Mouse (Mus musculus): ENCODE data around the gene Cnn1. TPM values are rescaled to one million over a fixed set of nuclear protein-coding genes. Genes with fewer than 3 reads are reported as not detected.

Gene Cnn1
- polyA plus RNA-seq, 1 experiment from 2014 or later, result 0.96 TPM

- Histone ChIP-seq H3K9me3 (replicated peaks) (no peaks in the 10 kb centered on the region), H3K4me1 (replicated peaks) (peaks cover 78% of the 10 kb centered on the region), H3K4me3 (replicated peaks) (peak overlapping the region; percentile 66), H3K27ac (replicated peaks) (peak overlapping the region; percentile 73), H3K4me2 (peak overlapping the region; percentile 92), H3K36me3 (replicated peaks) (peaks cover 63% of the 10 kb centered on the region), H3K27me3 (no peaks in the 10 kb centered on the region), H3K9ac (peak overlapping the region; percentile 66)
- peak; percentile 51 for ATAC-seq (ENCODE audit: insufficient read depth)
- 1% methylated on average over 35 of the region's 35 CpGs for WGBS (ENCODE audit: insufficient replicate concordance)
Observed at GRCm38 (mm10) chr9:22131226-22131981, 32.4 kb downstream of the Cnn1 start.

DNA sequence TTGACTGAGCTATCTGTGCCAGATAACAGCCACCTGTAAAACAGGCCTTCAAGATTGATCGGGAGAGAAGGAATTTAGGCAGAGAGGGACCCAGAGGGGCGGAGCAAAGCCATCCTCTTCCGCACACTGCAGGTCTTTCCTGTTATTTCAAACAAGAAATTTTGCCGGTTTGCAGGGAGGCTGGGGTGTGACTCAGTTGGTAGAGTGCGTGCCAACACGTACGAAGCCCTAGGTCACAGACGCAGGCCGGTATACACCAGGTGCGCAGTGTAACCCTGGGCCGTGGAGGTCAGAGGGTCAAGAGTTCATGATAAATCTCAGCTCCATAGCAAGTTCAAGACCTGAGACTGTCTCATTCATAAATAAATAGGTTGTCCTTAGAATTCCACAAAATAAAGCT is 33.2 kb downstream of the Cnn1 start:
- WGBS (ENCODE audit: insufficient replicate concordance), result 55% methylated on average over 11 of the region's 11 CpGs
- peak overlapping the region; percentile 66 for H3K9ac ChIP-seq
- ATAC-seq (ENCODE audit: insufficient read depth), result no peak
- no peaks in the 10 kb centered on the region for H3K9me3 ChIP-seq (replicated peaks)
- H3K36me3 ChIP-seq (replicated peaks), result peaks cover 55% of the 10 kb centered on the region
- H3K4me3 ChIP-seq (replicated peaks), result peak overlapping the region; percentile 66
- no peaks in the 10 kb centered on the region for H3K27me3 ChIP-seq
- H3K4me1 ChIP-seq (replicated peaks), result peaks cover 83% of the 10 kb centered on the region
- peak overlapping the region; percentile 92 for H3K4me2 ChIP-seq
- H3K27ac ChIP-seq (replicated peaks), result peak overlapping the region; percentile 73

DNA sequence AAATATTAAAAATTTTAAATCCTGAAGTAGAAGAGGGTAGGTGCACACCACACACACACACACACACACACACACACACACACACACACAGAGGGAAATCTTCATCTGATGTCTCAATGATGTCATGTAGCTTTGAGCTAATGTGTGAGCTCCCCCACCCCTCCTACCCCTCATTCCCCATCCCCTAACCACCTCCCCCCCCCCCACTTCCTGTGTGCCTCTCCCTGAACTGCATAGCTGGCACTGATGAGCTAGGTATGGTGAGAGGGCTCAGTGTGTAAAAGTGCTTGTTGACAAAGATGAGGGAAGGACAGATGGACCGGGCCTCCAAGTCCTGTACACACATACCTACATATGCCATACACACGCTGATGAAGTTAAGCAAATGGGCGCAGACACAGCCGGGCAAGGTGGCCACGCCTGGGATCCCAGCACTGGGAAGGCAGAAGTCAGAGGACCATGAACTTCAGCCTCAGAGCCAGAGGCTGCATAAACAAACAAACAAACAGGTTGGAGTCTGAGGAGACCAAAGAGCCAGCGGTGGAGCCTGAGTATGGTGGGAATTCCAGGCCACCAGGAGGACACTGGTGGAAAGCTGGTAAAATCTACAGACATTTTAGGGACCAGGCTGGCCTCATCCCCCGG is 35.4 kb downstream of the Cnn1 start:
- peak overlapping the region; percentile 66 for H3K4me3 ChIP-seq (replicated peaks)
- H3K9ac ChIP-seq, result peak overlapping the region; percentile 73
- 49% methylated on average over 7 of the region's 7 CpGs for WGBS (ENCODE audit: insufficient replicate concordance)

GRCm38 (mm10) chr9:22134988-22135643 is 36.1 kb downstream of the Cnn1 start:
- Histone ChIP-seq H3K4me3 (replicated peaks) (peak overlapping the region; percentile 66), H3K27ac (replicated peaks) (peak overlapping the region; percentile 90), H3K9ac (peak overlapping the region; percentile 73), H3K27me3 (no peaks in the 10 kb centered on the region), H3K36me3 (replicated peaks) (peaks cover 26% of the 10 kb centered on the region), H3K9me3 (replicated peaks) (no peaks in the 10 kb centered on the region), H3K4me2 (peak overlapping the region; percentile 92), H3K4me1 (replicated peaks) (peaks cover 81% of the 10 kb centered on the region)
- ATAC-seq (ENCODE audit: insufficient read depth), result peak; percentile 53
- 26% methylated on average over 9 of the region's 9 CpGs for whole genome bisulfite sequencing (ENCODE audit: insufficient replicate concordance)

More for the DNA sequence above, 35.4 kb downstream of the Cnn1 start:
- H3K4me2 ChIP-seq, result peak overlapping the region; percentile 92
- H3K27ac ChIP-seq (replicated peaks), result peak overlapping the region; percentile 90
- H3K36me3 ChIP-seq (replicated peaks), result peaks cover 33% of the 10 kb centered on the region
- no peaks in the 10 kb centered on the region for H3K9me3 ChIP-seq (replicated peaks)
- H3K4me1 ChIP-seq (replicated peaks), result peaks cover 88% of the 10 kb centered on the region
- ATAC-seq (ENCODE audit: insufficient read depth), result no peak
- H3K27me3 ChIP-seq, result no peaks in the 10 kb centered on the region

- Histone ChIP-seq H3K4me1 (replicated peaks) (peaks cover 74% of the 10 kb centered on the region), H3K9ac (peak within 1 kb of the TSS; percentile 73), H3K4me2 (peak within 1 kb of the TSS; percentile 92), H3K27ac (replicated peaks) (peak within 1 kb of the TSS; percentile 90), H3K36me3 (replicated peaks) (peaks cover 19% of the 10 kb centered on the region), H3K27me3 (no peaks in the 10 kb centered on the region), H3K4me3 (replicated peaks) (peak within 1 kb of the TSS; percentile 66), H3K9me3 (replicated peaks) (no peaks in the 10 kb centered on the region)
- WGBS (ENCODE audit: insufficient replicate concordance), result 25% methylated on average over 7 of the region's 7 CpGs
- ATAC-seq (ENCODE audit: insufficient read depth), result peak; percentile 84
Observed at GRCm38 (mm10) chr9:22135644-22136390, 36.8 kb downstream of the Cnn1 start, which contains the start of gene Acp5. Acp5 (minus strand) TSS chr9:22135711.

- peak overlapping the region; percentile 92 for H3K4me2 ChIP-seq
- peak overlapping the region; percentile 90 for H3K27ac ChIP-seq (replicated peaks)
- peak; percentile 29 for ATAC-seq (ENCODE audit: insufficient read depth)
- no peaks in the 10 kb centered on the region for H3K27me3 ChIP-seq
- no peaks in the 10 kb centered on the region for H3K9me3 ChIP-seq (replicated peaks)
- peaks cover 15% of the 10 kb centered on the region for H3K36me3 ChIP-seq (replicated peaks)
- peak overlapping the region; percentile 56 for H3K9ac ChIP-seq
- H3K4me1 ChIP-seq (replicated peaks), result peaks cover 62% of the 10 kb centered on the region
- 30% methylated on average over 23 of the region's 23 CpGs for WGBS (ENCODE audit: insufficient replicate concordance)
- H3K4me3 ChIP-seq (replicated peaks), result peak overlapping the region; percentile 66
Observed at GRCm38 (mm10) chr9:22136765-22137547, 37.9 kb downstream of the Cnn1 start.

GRCm38 (mm10) chr9:22138480-22138879 is 39.5 kb downstream of the Cnn1 start:
- H3K9me3 ChIP-seq (replicated peaks), result no peaks in the 10 kb centered on the region
- ATAC-seq (ENCODE audit: insufficient read depth), result no peak
- no peak overlapping the region for H3K9ac ChIP-seq
- H3K27me3 ChIP-seq, result no peaks in the 10 kb centered on the region
- no peak overlapping the region for H3K4me3 ChIP-seq (replicated peaks)
- peaks cover 1% of the 10 kb centered on the region; the same call in 1 of the 2 replicates for H3K36me3 ChIP-seq (replicated peaks)
- no peak overlapping the region for H3K4me2 ChIP-seq
- H3K27ac ChIP-seq (replicated peaks), result 0 out of 2 replicates have a peak overlapping the region, but pooled peaks have one; percentile 90
- H3K4me1 ChIP-seq (replicated peaks), result peaks cover 47% of the 10 kb centered on the region
- WGBS (ENCODE audit: insufficient replicate concordance), result 21% methylated on average over 2 of the region's 2 CpGs

- Histone ChIP-seq H3K9me3 (replicated peaks) (no peaks in the 10 kb centered on the region), H3K4me2 (no peak overlapping the region), H3K36me3 (replicated peaks) (no peaks in the 10 kb centered on the region), H3K4me1 (replicated peaks) (peaks cover 40% of the 10 kb centered on the region), H3K27me3 (no peaks in the 10 kb centered on the region), H3K9ac (no peak overlapping the region), H3K27ac (replicated peaks) (no peak overlapping the region), H3K4me3 (replicated peaks) (no peak overlapping the region)
- WGBS (ENCODE audit: insufficient replicate concordance), result 76% methylated on average over 5 of the region's 5 CpGs
- no peak for ATAC-seq (ENCODE audit: insufficient read depth)
Observed at GRCm38 (mm10) chr9:22139746-22140145, 40.7 kb downstream of the Cnn1 start.

DNA sequence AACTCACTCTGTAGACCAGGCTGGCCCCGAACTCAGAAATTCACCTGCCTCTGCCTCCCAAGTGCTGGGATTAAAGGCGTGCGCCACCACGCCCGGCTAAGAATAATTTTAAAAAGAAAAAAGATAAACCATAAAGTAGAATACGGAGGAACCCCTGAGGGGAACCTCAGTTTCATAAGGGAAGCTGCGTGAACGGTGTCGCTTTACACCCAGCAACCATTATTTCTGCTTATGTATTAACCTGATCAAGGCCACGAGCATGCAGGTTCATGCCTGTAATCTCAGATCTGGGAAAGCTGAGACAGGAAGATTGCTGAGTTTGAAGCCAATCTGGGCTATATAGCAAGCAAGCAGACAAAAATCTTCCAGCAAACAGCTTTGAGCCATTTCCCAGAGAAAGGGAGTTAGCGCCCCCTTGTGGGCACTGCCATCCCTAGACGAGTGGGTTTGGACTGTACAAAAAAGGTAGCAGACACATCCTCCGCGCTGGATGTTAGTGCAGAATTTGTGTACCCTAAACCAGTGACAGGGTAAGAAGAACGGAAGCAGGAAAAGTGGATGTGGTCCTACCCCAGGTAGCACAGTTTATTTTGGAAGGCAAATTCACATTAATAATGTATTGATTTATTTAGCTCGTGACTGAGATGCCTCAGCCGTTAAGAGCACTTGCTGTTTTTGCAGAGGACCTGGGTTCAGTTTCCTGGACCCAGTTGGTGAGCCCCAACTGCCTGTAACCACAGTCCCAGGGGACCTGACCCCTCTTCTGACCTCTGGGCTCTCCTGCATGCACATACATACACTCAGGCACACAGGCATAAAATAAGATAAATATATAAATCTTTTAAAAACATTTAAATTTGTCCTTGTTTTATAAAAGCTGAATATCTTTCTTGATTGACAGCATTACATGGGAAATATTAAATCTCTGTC is 44.4 kb downstream of the Cnn1 start:
- 0 out of 2 replicates have a peak, but pooled peaks cover 3% of the 10 kb centered on the region for H3K27me3 ChIP-seq
- no peaks in the 10 kb centered on the region for H3K9me3 ChIP-seq (replicated peaks)
- H3K9ac ChIP-seq, result no peak overlapping the region
- no peak overlapping the region for H3K4me3 ChIP-seq (replicated peaks)
- peak; percentile 40; the same call in 1 of the 2 replicates for ATAC-seq (ENCODE audit: insufficient read depth)
- no peak overlapping the region for H3K27ac ChIP-seq (replicated peaks)
- peaks cover 3% of the 10 kb centered on the region for H3K4me1 ChIP-seq (replicated peaks)
- 43% methylated on average over 17 of the region's 17 CpGs for WGBS (ENCODE audit: insufficient replicate concordance)
- H3K36me3 ChIP-seq (replicated peaks), result no peaks in the 10 kb centered on the region
- H3K4me2 ChIP-seq, result no peak overlapping the region
